Mouse (Mus musculus): Measurements from ENCODE around the gene Clrn2.

DNA sequence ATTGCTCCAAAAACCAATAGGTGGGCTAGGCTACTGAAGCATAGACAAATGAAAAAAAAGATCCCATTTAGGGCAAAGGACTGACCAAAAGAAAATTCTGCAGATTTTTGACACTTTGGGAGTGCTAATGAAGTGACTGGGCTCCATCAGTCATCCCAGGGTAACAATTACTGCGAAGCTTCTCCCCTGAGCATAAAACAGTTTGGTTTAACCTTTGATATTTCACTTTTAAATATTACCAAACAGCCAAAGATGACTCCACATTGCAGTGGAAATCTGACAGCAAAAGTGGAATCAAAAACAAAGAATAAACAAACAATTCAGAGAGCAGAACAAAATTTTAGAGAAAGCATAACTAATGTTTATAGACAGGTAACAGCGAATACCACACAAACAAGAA, 27.6 kb downstream of the Clrn2 start:
- TF ChIP-seq CTCF (IDR thresholded peaks at IDR 0.05; ENCODE audit: insufficient read depth, low read length), result no peak
- TF ChIP-seq POLR2A (IDR thresholded peaks at IDR 0.05; ENCODE audit: borderline replicate concordance, extremely low read depth, low read depth, low read length), result no peak
